Mouse (Mus musculus) E14TG2a.4 (cell line): ENCODE results near the gene Kcne1.

Source experiments
- CTCF ChIP-seq: conservative IDR thresholded peaks from 2 replicates; pipeline ENCODE4 v1.5.1; 2014; ENCODE audit warnings: low read length
- NANOG ChIP-seq: IDR thresholded peaks from 2 replicates; pipeline ENCODE4 v1.6.1; 2014; ENCODE audit warnings: borderline replicate concordance, low read length, mixed read lengths
- POU5F1 ChIP-seq: IDR thresholded peaks from 2 replicates; pipeline ENCODE4 v1.6.1; 2014; ENCODE audit warnings: low read length, borderline replicate concordance

DNA sequence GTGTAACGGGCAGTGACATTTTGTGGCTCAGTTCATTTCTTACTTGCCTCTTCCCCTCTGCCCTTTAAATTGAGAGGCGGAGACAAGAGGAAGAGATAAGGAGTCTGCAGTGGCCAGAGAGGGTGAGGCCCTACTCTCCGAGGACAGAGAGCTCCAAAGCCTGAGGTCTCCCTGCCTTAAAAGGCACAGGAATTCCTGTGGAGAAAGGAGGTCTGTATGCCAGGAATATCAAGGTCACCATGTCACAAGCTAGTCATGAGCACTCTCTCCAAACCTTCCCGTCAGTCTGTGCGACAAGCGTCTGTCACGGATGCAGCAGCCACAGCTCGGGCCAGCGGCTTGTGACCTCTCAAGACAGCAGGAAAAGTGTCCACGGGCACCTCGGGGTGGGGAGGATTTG lies 14.1 kb downstream of the Kcne1 start:
- no peak for TF ChIP-seq CTCF
- no peak for TF ChIP-seq NANOG
- TF ChIP-seq POU5F1, result no peak
